Mouse (Mus musculus): Measurements from ENCODE around the gene Mon1b.

The Mon1b gene

DNA sequence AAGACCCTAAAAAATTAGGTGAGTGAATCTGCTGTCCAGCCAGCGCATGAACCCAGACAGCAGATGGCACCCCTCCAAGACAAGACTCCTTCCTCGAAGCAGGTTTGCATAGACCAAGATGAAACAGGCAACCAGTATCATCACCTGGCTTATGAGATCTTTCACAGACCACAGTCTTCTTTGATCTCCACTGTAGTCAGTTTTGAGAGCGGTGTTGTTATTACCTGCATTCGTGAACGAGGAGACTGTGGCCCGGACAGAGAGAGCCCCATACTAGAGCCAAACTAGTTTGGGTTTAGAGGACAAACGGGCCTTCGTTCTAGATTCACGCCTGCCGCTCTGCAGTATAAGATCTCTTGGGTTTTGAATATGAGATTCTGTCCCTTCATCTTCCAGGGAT, 34.5 kb downstream of the Mon1b start:
- in situ Hi-C loops (cut with MboI, MseI) = loop anchor here (5.0 to 25.0 kb wide), 3 partner anchors 312 to 765 kb away; partner anchors contain the start of gene Wwox

DNA sequence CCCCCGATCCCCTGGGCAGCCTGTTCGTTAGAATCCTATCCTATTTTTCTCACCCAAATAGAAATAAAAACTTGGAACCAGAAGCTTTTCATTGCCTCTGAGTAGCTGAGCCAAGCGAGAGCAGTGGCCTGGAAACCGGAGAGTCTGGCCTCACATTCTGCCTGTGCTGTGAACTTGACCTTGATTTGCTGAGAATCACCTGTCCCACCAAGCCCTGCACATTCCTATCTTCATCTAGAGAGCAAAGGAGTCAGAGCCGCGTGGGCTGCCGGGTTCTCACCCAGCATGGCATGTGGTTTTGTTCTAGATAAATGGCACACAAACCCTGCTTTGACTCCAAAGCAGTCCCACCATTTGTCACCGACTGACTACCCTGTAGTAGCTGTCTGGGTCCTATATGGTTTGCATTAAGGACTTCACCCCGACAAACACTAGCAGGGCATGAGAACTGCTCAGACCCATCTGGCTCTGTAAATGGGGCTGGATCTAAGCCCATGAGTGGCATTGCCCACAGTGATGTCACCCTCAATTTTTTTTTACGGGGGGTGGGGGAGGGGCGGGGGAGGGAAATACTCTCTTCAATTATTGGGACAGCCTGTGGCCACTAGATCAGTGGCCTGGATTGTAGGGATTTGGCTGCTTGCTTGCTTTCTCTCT, 37.3 kb downstream of the Mon1b start:
- in situ Hi-C loops (cut with MboI, MseI) = loop anchor here (10.0 to 25.0 kb wide), 2 partner anchors 690 to 762 kb away; partner anchors contain the start of gene Wwox

- in situ Hi-C loops (cut with MboI, MseI) = loop anchor here (10.0 to 25.0 kb wide), 2 partner anchors 689 to 762 kb away; partner anchors contain the start of gene Wwox
These were observed 37.9 kb downstream of the Mon1b start for GRCm38 (mm10) chr8:113673300-113673699.

DNA sequence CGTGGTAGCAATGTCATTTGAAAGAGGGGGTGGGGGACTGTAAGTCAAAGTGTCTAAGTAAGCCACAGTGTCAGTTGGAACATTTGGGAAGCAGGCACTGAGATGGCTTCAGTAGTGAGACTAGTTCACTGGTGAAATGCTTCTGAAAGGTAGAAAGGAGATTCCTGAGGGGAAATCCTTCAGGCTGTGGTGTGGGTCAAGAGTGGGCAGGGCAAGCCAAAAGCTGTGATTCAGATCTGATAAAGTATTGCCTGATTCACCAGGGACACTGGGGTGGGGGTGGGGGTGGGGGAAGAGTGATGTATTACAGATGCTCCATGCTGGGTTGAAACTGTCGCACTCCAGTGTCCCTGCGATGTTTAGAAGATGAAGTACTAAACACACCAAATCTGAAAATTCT, 39.2 kb downstream of the Mon1b start:
- in situ Hi-C loops (cut with MboI, MseI) = loop anchor here (10.0 to 25.0 kb wide), 2 partner anchors 688 to 760 kb away; partner anchors contain the start of gene Wwox

- in situ Hi-C loops (cut with MboI, MseI) = loop anchor here (10.0 kb wide), 1 partner anchor 760 kb away; the partner anchor contains the start of gene Wwox
These were observed 39.9 kb downstream of the Mon1b start for GRCm38 (mm10) chr8:113675281-113675680.

DNA sequence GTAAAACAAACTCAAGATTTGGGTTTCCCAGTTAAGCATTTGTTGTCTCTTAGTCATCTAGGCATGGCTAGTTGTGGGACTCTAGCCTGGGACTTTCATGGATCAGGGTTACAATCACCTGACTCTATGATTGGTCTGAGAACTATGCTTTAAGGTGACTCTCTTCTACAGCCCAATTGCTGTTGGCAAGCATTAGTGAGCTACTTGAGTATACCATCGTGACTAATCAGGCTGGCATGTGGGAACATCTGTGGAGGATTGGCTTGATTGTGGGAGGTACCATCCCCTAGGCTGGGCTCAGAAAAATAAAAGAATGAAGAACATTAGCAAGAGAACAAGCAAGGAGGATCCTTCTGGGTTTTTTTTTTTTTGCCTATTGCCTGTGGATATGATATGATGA, 41.4 kb downstream of the Mon1b start:
- in situ Hi-C loops (cut with MboI, MseI) = loop anchor here (10.0 kb wide), 1 partner anchor 758 kb away; the partner anchor contains the start of gene Wwox

GRCm38 (mm10) chr8:113679361-113679760, 44.0 kb downstream of the Mon1b start:
- in situ Hi-C loops (cut with MboI, MseI) = loop anchor here (10.0 kb wide), 1 partner anchor 755 kb away; the partner anchor contains the start of gene Wwox

GRCm38 (mm10) chr8:113687889-113688542, 52.6 kb downstream of the Mon1b start:
- in situ Hi-C loops (cut with MboI, MseI) = no loop called here

DNA sequence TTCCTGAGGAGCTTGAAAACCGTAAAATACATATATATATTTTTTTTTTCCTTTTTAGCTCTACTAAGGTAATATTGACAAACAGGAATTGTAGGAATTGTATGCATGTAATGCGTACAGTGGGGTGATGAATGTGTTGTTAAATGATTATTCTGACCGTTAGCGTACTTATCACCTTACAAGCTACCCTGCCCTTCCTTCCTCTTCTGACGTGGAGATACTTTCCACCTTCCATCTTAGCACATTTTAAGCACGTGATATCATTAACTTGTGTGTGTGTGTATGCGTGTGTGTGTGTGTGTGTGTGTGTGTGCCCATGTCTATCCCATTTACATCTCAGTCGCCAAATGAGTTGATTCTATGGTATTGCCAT, 53.1 kb downstream of the Mon1b start:
- in situ Hi-C loops (cut with MboI, MseI) = no loop called here

DNA sequence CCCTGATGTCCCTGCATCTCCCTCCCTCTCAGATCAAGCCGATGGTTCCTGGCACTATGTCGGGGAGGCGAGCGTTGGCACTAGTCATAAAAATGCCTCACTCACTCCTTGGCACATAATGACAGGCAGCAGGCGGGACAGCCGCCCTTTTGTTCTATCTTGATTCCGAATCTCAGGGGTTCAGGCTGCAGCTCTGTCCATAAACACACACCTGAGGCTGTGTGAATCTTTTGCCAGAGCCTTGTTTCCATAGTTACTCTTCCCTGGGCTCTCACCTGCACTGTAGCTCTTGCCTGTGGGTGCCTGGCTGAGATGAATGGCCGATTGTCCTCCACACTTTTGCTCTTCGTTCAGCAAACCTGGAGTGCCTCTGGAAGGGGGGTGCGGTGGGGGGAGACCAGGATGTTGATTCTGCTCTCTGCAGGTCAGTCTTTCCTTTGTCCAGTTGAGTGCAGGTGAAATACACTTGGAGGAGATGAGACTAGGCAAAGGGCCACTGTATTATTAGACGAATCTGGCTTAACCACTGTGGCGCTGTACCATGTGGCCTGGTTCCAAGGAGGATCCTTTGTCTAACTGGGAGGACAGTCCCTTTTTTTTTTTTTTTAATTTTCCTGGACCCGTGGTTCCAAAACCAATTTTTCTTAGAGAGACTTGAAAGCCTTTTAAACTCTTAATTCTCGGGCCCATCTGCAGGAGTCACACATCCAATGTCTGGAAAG, 56.4 kb downstream of the Mon1b start:
- in situ Hi-C loops (cut with MboI, MseI) = no loop called here
